Mouse (Mus musculus): Measurements from ENCODE around the gene Cptp. TPM values are rescaled to one million over a fixed set of nuclear protein-coding genes. Genes with fewer than 3 reads are reported as not detected.

The Cptp gene
- polyA plus RNA-seq, 1 experiment from 2014 or later, result 22.1 TPM

- H3K9ac ChIP-seq (replicated peaks), result no peak overlapping the region
- peaks cover 56% of the 10 kb centered on the region for H3K36me3 ChIP-seq
- ATAC-seq, result no peak
- no peaks in the 10 kb centered on the region for H3K27me3 ChIP-seq
- no peak overlapping the region for H3K4me3 ChIP-seq (replicated peaks)
- 85% methylated on average over 3 of the region's 3 CpGs for WGBS
- H3K27ac ChIP-seq, result no peak overlapping the region
- no peak overlapping the region for H3K4me2 ChIP-seq (replicated peaks)
- no peaks in the 10 kb centered on the region for H3K4me1 ChIP-seq (replicated peaks)
- no peaks in the 10 kb centered on the region for H3K9me3 ChIP-seq
These were observed 14.3 kb upstream of the Cptp start for GRCm38 (mm10) chr4:155883587-155883986.

- Histone ChIP-seq H3K4me2 (replicated peaks) (no peak overlapping the region), H3K9ac (replicated peaks) (no peak overlapping the region), H3K4me3 (replicated peaks) (peak overlapping the region; percentile 2; the same call in 1 of the 2 replicates), H3K27me3 (no peaks in the 10 kb centered on the region), H3K9me3 (no peaks in the 10 kb centered on the region), H3K27ac (no peak overlapping the region), H3K4me1 (replicated peaks) (peaks cover 33% of the 10 kb centered on the region), H3K36me3 (peaks cover 46% of the 10 kb centered on the region)
- ATAC-seq, result no peak
- WGBS, result 94% methylated on average over 7 of the region's 7 CpGs
These were observed 2.2 kb upstream of the Cptp start for GRCm38 (mm10) chr4:155871404-155871803.

- no peaks in the 10 kb centered on the region for H3K9me3 ChIP-seq
- no peaks in the 10 kb centered on the region for H3K27me3 ChIP-seq
- peaks cover 43% of the 10 kb centered on the region for H3K36me3 ChIP-seq
- H3K27ac ChIP-seq, result no peak overlapping the region
- H3K4me1 ChIP-seq (replicated peaks), result peaks cover 33% of the 10 kb centered on the region
- WGBS, result 13% methylated on average over 22 of the region's 22 CpGs
- peak overlapping the region; percentile 69 for H3K4me3 ChIP-seq (replicated peaks)
- H3K9ac ChIP-seq (replicated peaks), result peak overlapping the region; percentile 84
- peak overlapping the region; percentile 97 for H3K4me2 ChIP-seq (replicated peaks)
- peak; percentile 82 for ATAC-seq
These were observed 484 bp downstream of the Cptp start for GRCm38 (mm10) chr4:155868614-155869298.

- Histone ChIP-seq H3K4me3 (replicated peaks) (no peak within 1 kb of the TSS), H3K27ac (no peak within 1 kb of the TSS), H3K4me2 (replicated peaks) (no peak within 1 kb of the TSS), H3K9ac (replicated peaks) (no peak within 1 kb of the TSS), H3K36me3 (peaks cover 69% of the 10 kb centered on the region), H3K4me1 (replicated peaks) (peaks cover under 1% of the 10 kb centered on the region), H3K9me3 (no peaks in the 10 kb centered on the region), H3K27me3 (no peaks in the 10 kb centered on the region)
- no peak for ATAC-seq
- 81% methylated on average over 5 of the region's 5 CpGs for WGBS
These were observed 6.2 kb downstream of the Cptp start, which contains the start of gene Tas1r3 for GRCm38 (mm10) chr4:155863001-155863400. Tas1r3 (minus strand) TSS chr4:155863362.

GRCm38 (mm10) chr4:155861787-155862186 lies 7.5 kb downstream of the Cptp start:
- Histone ChIP-seq H3K36me3 (peaks cover 78% of the 10 kb centered on the region), H3K4me3 (replicated peaks) (no peak overlapping the region), H3K27me3 (no peaks in the 10 kb centered on the region), H3K4me1 (replicated peaks) (no peaks in the 10 kb centered on the region), H3K4me2 (replicated peaks) (no peak overlapping the region), H3K9ac (replicated peaks) (no peak overlapping the region), H3K27ac (no peak overlapping the region), H3K9me3 (no peaks in the 10 kb centered on the region)
- no peak for ATAC-seq
- WGBS, result 89% methylated on average over 7 of the region's 7 CpGs

- Histone ChIP-seq H3K4me1 (replicated peaks) (no peaks in the 10 kb centered on the region), H3K9me3 (no peaks in the 10 kb centered on the region), H3K27me3 (no peaks in the 10 kb centered on the region), H3K36me3 (peaks cover 79% of the 10 kb centered on the region), H3K9ac (replicated peaks) (no peak overlapping the region), H3K4me2 (replicated peaks) (no peak overlapping the region), H3K4me3 (replicated peaks) (no peak overlapping the region), H3K27ac (no peak overlapping the region)
- WGBS, result 33% methylated on average over 13 of the region's 13 CpGs
- no peak for ATAC-seq
These were observed 9.9 kb downstream of the Cptp start for GRCm38 (mm10) chr4:155859318-155859717.

- H3K9me3 ChIP-seq, result no peaks in the 10 kb centered on the region
- H3K36me3 ChIP-seq, result peaks cover 94% of the 10 kb centered on the region
- 0 out of 2 replicates have a peak, but pooled peaks cover under 1% of the 10 kb centered on the region for H3K4me1 ChIP-seq (replicated peaks)
- 88% methylated on average over 3 of the region's 3 CpGs for WGBS
- no peak overlapping the region for H3K4me2 ChIP-seq (replicated peaks)
- H3K4me3 ChIP-seq (replicated peaks), result no peak overlapping the region
- ATAC-seq, result no peak
- no peaks in the 10 kb centered on the region for H3K27me3 ChIP-seq
- no peak overlapping the region for H3K9ac ChIP-seq (replicated peaks)
- no peak overlapping the region for H3K27ac ChIP-seq
These were observed 12.4 kb downstream of the Cptp start for GRCm38 (mm10) chr4:155856881-155857280.

GRCm38 (mm10) chr4:155856071-155856470 lies 13.2 kb downstream of the Cptp start:
- 92% methylated on average over 12 of the region's 12 CpGs for WGBS
- no peak overlapping the region for H3K9ac ChIP-seq (replicated peaks)
- H3K27ac ChIP-seq, result no peak overlapping the region
- no peak overlapping the region for H3K4me3 ChIP-seq (replicated peaks)
- no peak overlapping the region for H3K4me2 ChIP-seq (replicated peaks)
- no peaks in the 10 kb centered on the region for H3K27me3 ChIP-seq
- no peak for ATAC-seq
- H3K36me3 ChIP-seq, result peaks cover 90% of the 10 kb centered on the region
- no peaks in the 10 kb centered on the region for H3K9me3 ChIP-seq
- peaks cover 6% of the 10 kb centered on the region; the same call in 1 of the 2 replicates for H3K4me1 ChIP-seq (replicated peaks)

- H3K27me3 ChIP-seq, result no peaks in the 10 kb centered on the region
- 96% methylated on average over 12 of the region's 12 CpGs for WGBS
- no peak for ATAC-seq
- H3K4me1 ChIP-seq (replicated peaks), result peaks cover 15% of the 10 kb centered on the region; the same call in 1 of the 2 replicates
- H3K36me3 ChIP-seq, result peaks cover 79% of the 10 kb centered on the region
- no peaks in the 10 kb centered on the region for H3K9me3 ChIP-seq
- no peak overlapping the region for H3K9ac ChIP-seq (replicated peaks)
- H3K27ac ChIP-seq, result no peak overlapping the region
- H3K4me2 ChIP-seq (replicated peaks), result no peak overlapping the region
- H3K4me3 ChIP-seq (replicated peaks), result no peak overlapping the region
These were observed 14.2 kb downstream of the Cptp start for GRCm38 (mm10) chr4:155854991-155855390.

GRCm38 (mm10) chr4:155853421-155853820 lies 15.8 kb downstream of the Cptp start:
- no peak for ATAC-seq
- Histone ChIP-seq H3K27me3 (no peaks in the 10 kb centered on the region), H3K4me1 (replicated peaks) (peaks cover 31% of the 10 kb centered on the region), H3K9me3 (no peaks in the 10 kb centered on the region), H3K9ac (replicated peaks) (no peak overlapping the region), H3K4me3 (replicated peaks) (no peak overlapping the region), H3K4me2 (replicated peaks) (no peak overlapping the region), H3K36me3 (peaks cover 63% of the 10 kb centered on the region), H3K27ac (no peak overlapping the region)
- WGBS, result 89% methylated on average over 9 of the region's 9 CpGs

- 84% methylated on average over 2 of the region's 2 CpGs for WGBS
- peaks cover 49% of the 10 kb centered on the region for H3K36me3 ChIP-seq
- H3K4me1 ChIP-seq (replicated peaks), result peaks cover 38% of the 10 kb centered on the region
- H3K9ac ChIP-seq (replicated peaks), result no peak overlapping the region
- ATAC-seq, result no peak
- H3K27me3 ChIP-seq, result no peaks in the 10 kb centered on the region
- H3K4me3 ChIP-seq (replicated peaks), result no peak overlapping the region
- H3K27ac ChIP-seq, result no peak overlapping the region
- no peaks in the 10 kb centered on the region for H3K9me3 ChIP-seq
- no peak overlapping the region for H3K4me2 ChIP-seq (replicated peaks)
These were observed 17.3 kb downstream of the Cptp start for GRCm38 (mm10) chr4:155851951-155852411.

- H3K27me3 ChIP-seq, result no peaks in the 10 kb centered on the region
- no peak for ATAC-seq
- no peaks in the 10 kb centered on the region for H3K9me3 ChIP-seq
- H3K9ac ChIP-seq (replicated peaks), result no peak overlapping the region
- H3K27ac ChIP-seq, result no peak overlapping the region
- 83% methylated on average over 3 of the region's 3 CpGs for WGBS
- no peak overlapping the region for H3K4me2 ChIP-seq (replicated peaks)
- peaks cover 43% of the 10 kb centered on the region for H3K36me3 ChIP-seq
- peaks cover 44% of the 10 kb centered on the region for H3K4me1 ChIP-seq (replicated peaks)
- H3K4me3 ChIP-seq (replicated peaks), result no peak overlapping the region
These were observed 17.9 kb downstream of the Cptp start for GRCm38 (mm10) chr4:155851368-155851767.

Data from midbrain, embryonic 13.5 days (tissue).